8 mouse cellular contexts compared by ENCODE assay signal in genomic region chr11:73281528-73282027, GRCm38 (mm10). TPM values are rescaled to one million over a fixed set of nuclear protein-coding genes. Genes with fewer than 3 reads are reported as not detected.
DNase-seq lines count a peak whose midpoint lies in the region; ATAC-seq and TF ChIP-seq lines count a peak whose summit lies in the region.

No protein-coding gene starts in this region.

- ATAC-seq in forebrain, embryonic 15.5 days (replicated peaks): peak; percentile 91
- ATAC-seq in hematopoietic stem cell, adult 5-6 weeks (replicated peaks in 1 of 2; ENCODE audit: insufficient read depth in 1 of 2, low FRiP score in 2 of 2, low TSS enrichment in 1 of 2, low read depth in 1 of 2, poor library complexity in 2 of 2, severe bottlenecking in 2 of 2): peak; percentile 82 to 90

- DNase-seq in cerebellum, adult 11-12 months: peak; percentile 47
- DNase-seq in layer of hippocampus, adult 8-10 months (ENCODE audit: low spot score in 2 of 2): peak; percentile 74 to 77
- peak; percentile 36 to 58 for DNase-seq in lung, adult 18-20 months
- DNase-seq in ovary, postnatal 10 days (ENCODE audit: low spot score): peak; percentile 12
- peak; percentile 67 for DNase-seq in thymus, postnatal 4 days

- H3K9ac ChIP-seq in forebrain, embryonic 15.5 days (replicated peaks): peak overlapping the region; percentile 48

- H3K36me3 ChIP-seq in E14TG2a.4 (ENCODE audit: insufficient read depth, low read length): no peaks in the 10 kb centered on the region
- H3K36me3 ChIP-seq in forebrain, embryonic 15.5 days: no peaks in the 10 kb centered on the region

- WGBS in forebrain, embryonic 15.5 days: 2% methylated on average over 16 of the region's 16 CpGs

- TF ChIP-seq CTCF in E14TG2a.4 (conservative IDR thresholded peaks at IDR 0.05; ENCODE audit: low read length): peak; percentile 10; the same call in 1 of the 2 replicates

- no peaks in the 10 kb centered on the region; the same call in 1 of the 2 replicates for H3K4me1 ChIP-seq in E14TG2a.4 (replicated peaks; ENCODE audit: low read depth, low read length)
- 0 out of 2 replicates have a peak, but pooled peaks cover 4% of the 10 kb centered on the region for H3K4me1 ChIP-seq in forebrain, embryonic 15.5 days

- H3K27me3 ChIP-seq in E14TG2a.4 (ENCODE audit: insufficient read depth, low read length): peaks cover 36% of the 10 kb centered on the region
- no peaks in the 10 kb centered on the region for H3K27me3 ChIP-seq in forebrain, embryonic 15.5 days

- peak overlapping the region; percentile 51 for H3K4me2 ChIP-seq in forebrain, embryonic 15.5 days (replicated peaks)

- peak overlapping the region; percentile 60 for H3K4me3 ChIP-seq in E14TG2a.4 (replicated peaks; ENCODE audit: low read length)
- peak overlapping the region; percentile 39 for H3K4me3 ChIP-seq in forebrain, embryonic 15.5 days

- H3K27ac ChIP-seq in forebrain, embryonic 15.5 days (replicated peaks): no peak overlapping the region

- no peaks in the 10 kb centered on the region for H3K9me3 ChIP-seq in E14TG2a.4 (ENCODE audit: low read length)
- H3K9me3 ChIP-seq in forebrain, embryonic 15.5 days: no peaks in the 10 kb centered on the region

RNA-seq across cellular contexts. Expression of gene Trpv3, which starts 14.4 kb away (rescaled TPM):
- polyA plus RNA-seq in forebrain, embryonic 15.5 days (2015; fragmentation: Nextera tagmentation; extraction: Ambion mirVana): 0.06 and 0.09 TPM in 2 replicates
- total RNA-seq in hematopoietic stem cell, adult 5-6 weeks (2017): not detected in 2 replicates
- total RNA-seq in layer of hippocampus, adult 8-10 months (2022): under 1 TPM; 0.49 to 0.67 (median 0.58) TPM

RNA-seq across cellular contexts. Expression of gene Trpv1, which starts 47.5 kb away (rescaled TPM):
- polyA plus RNA-seq in forebrain, embryonic 15.5 days (2015; fragmentation: Nextera tagmentation; extraction: Ambion mirVana): 0.14 TPM in 1 of 2 replicates, not detected in the other
- not detected in 2 replicates for total RNA-seq in hematopoietic stem cell, adult 5-6 weeks (2017)
- total RNA-seq in layer of hippocampus, adult 8-10 months (2022): not detected

RNA-seq across cellular contexts. Expression of gene Aspa, which starts 47.8 kb away (rescaled TPM):
- 0.54 and 0.57 TPM in 2 replicates for polyA plus RNA-seq in forebrain, embryonic 15.5 days (2015; fragmentation: Nextera tagmentation; extraction: Ambion mirVana)
- total RNA-seq in hematopoietic stem cell, adult 5-6 weeks (2017): 12.3 and 17.8 TPM in 2 replicates
- 10 to 100 TPM; 15.1 to 20.2 (median 18.3) TPM for total RNA-seq in layer of hippocampus, adult 8-10 months (2022)

RNA-seq across cellular contexts. Expression of gene Gm49340, which starts 48.0 kb away (rescaled TPM):
- not detected in 2 replicates for polyA plus RNA-seq in forebrain, embryonic 15.5 days (2015; fragmentation: Nextera tagmentation; extraction: Ambion mirVana)
- total RNA-seq in hematopoietic stem cell, adult 5-6 weeks (2017): not detected in 2 replicates
- not detected for total RNA-seq in layer of hippocampus, adult 8-10 months (2022)

RNA-seq across cellular contexts. Expression of gene Spata22, which starts 48.0 kb away (rescaled TPM):
- not detected in 2 replicates for polyA plus RNA-seq in forebrain, embryonic 15.5 days (2015; fragmentation: Nextera tagmentation; extraction: Ambion mirVana)
- not detected in 2 replicates for total RNA-seq in hematopoietic stem cell, adult 5-6 weeks (2017)
- under 1 TPM in 1 of 4 experiments, not detected in 3; 0.29 TPM for total RNA-seq in layer of hippocampus, adult 8-10 months (2022)

Comparison
In these comparisons a context has a peak if more than half of its experiments do, and no peak if none do; other contexts are left out.
1. DNase-seq: peak in every context shown above with its lines; median percentile 76 in layer of hippocampus, adult 8-10 months; 67 in thymus, postnatal 4 days; 47 in cerebellum, adult 11-12 months; 47 in lung, adult 18-20 months; 12 in ovary, postnatal 10 days.